Mouse (Mus musculus) neural tube, embryonic 12.5 days (tissue): ENCODE measurements at regions not wholly inside any gene's neighbourhood (a gene's known extent, or its start where the extent isn't known, plus 50 kb on each side); places are given as distances from the start of the nearest gene placed in this dataset.

ENCODE experiments used
- ATAC-seq: fragments of 200-750 bp; cut with Nextera tagmentation; 2 replicates; pipeline ENCODE4 v1.8.0; 2017; ENCODE audit warnings: low read depth, mild to moderate bottlenecking, moderate TSS enrichment, moderate library complexity; ENCODE audit not compliant: low FRiP score
- H3K27ac ChIP-seq: fragments of 300-500 bp; sonication (generic); 2 replicates; pipeline ENCODE4 v1.5.1; 2016
- H3K27me3 ChIP-seq: fragments of 300-500 bp; sonication (generic); replicated peaks from 2 replicates; pipeline ENCODE4 v1.6.1; 2016; ENCODE audit warnings: mild to moderate bottlenecking
- H3K36me3 ChIP-seq: fragments of 300-500 bp; sonication (generic); 2 replicates; pipeline ENCODE4 v1.6.1; 2016; ENCODE audit warnings: mild to moderate bottlenecking
- H3K4me1 ChIP-seq: fragments of 300-500 bp; sonication (generic); 2 replicates; pipeline ENCODE4 v1.6.1; 2016
- H3K4me2 ChIP-seq: fragments of 300-500 bp; sonication (generic); replicated peaks from 2 replicates; pipeline ENCODE4 v1.6.1; 2016; ENCODE audit warnings: mild to moderate bottlenecking
- H3K4me3 ChIP-seq: fragments of 300-500 bp; sonication (generic); 2 replicates; pipeline ENCODE4 v1.5.1; 2016
- H3K9ac ChIP-seq: fragments of 300-500 bp; sonication (generic); 2 replicates; pipeline ENCODE4 v1.6.1; 2016; ENCODE audit warnings: mild to moderate bottlenecking
- H3K9me3 ChIP-seq: fragments of 300-500 bp; sonication (generic); 2 replicates; pipeline ENCODE4 v1.6.1; 2016; ENCODE audit warnings: mild to moderate bottlenecking
- WGBS: fragments of 180-500 bp; shearing (Covaris S2); methylation state at CpG from one replicate; pipeline ENCODE4 v1.1.7; 2016; 5-methylcytosine and 5-hydroxymethylcytosine counted together

GRCm38 (mm10) chr4:119044005-119044677 lies 64.4 kb upstream of the Slc2a1 start:
- H3K27ac ChIP-seq = no peak overlapping the region
- ATAC-seq = 0 out of 2 replicates have a peak, but pooled peaks have one; percentile 41
- 27% methylated on average over 19 of the region's 19 CpGs for WGBS
- no peak overlapping the region for H3K4me3 ChIP-seq
- peaks cover 9% of the 10 kb centered on the region; the same call in 1 of the 2 replicates for H3K4me1 ChIP-seq
- no peaks in the 10 kb centered on the region for H3K27me3 ChIP-seq
- H3K36me3 ChIP-seq = no peaks in the 10 kb centered on the region
- no peak overlapping the region for H3K4me2 ChIP-seq
- H3K9me3 ChIP-seq = no peaks in the 10 kb centered on the region
- H3K9ac ChIP-seq = no peak overlapping the region

GRCm38 (mm10) chr4:119044836-119045235 lies 63.7 kb upstream of the Slc2a1 start:
- 80% methylated on average over 13 of the region's 13 CpGs for WGBS

GRCm38 (mm10) chr4:119050867-119051353 lies 57.6 kb upstream of the Slc2a1 start:
- Histone ChIP-seq H3K4me3 (no peak overlapping the region), H3K27me3 (no peaks in the 10 kb centered on the region), H3K27ac (no peak overlapping the region), H3K4me2 (no peak overlapping the region), H3K9me3 (no peaks in the 10 kb centered on the region), H3K9ac (no peak overlapping the region), H3K36me3 (no peaks in the 10 kb centered on the region), H3K4me1 (no peaks in the 10 kb centered on the region)
- ATAC-seq = no peak
- WGBS = 81% methylated on average over 2 of the region's 2 CpGs

More at GRCm38 (mm10) chr4:119044836-119045235, 63.7 kb upstream of the Slc2a1 start:
- H3K27me3 ChIP-seq = no peaks in the 10 kb centered on the region
- H3K36me3 ChIP-seq = no peaks in the 10 kb centered on the region
- peaks cover 9% of the 10 kb centered on the region; the same call in 1 of the 2 replicates for H3K4me1 ChIP-seq
- no peak overlapping the region for H3K9ac ChIP-seq
- H3K9me3 ChIP-seq = no peaks in the 10 kb centered on the region
- H3K4me2 ChIP-seq = no peak overlapping the region
- no peak overlapping the region for H3K4me3 ChIP-seq
- no peak for ATAC-seq
- H3K27ac ChIP-seq = no peak overlapping the region

GRCm38 (mm10) chr4:119052537-119052936 lies 56.0 kb upstream of the Slc2a1 start:
- no peaks in the 10 kb centered on the region for H3K9me3 ChIP-seq
- 69% methylated on average over 3 of the region's 3 CpGs for WGBS
- no peak overlapping the region for H3K9ac ChIP-seq
- H3K4me2 ChIP-seq = no peak overlapping the region
- no peaks in the 10 kb centered on the region for H3K36me3 ChIP-seq
- no peaks in the 10 kb centered on the region for H3K27me3 ChIP-seq
- no peaks in the 10 kb centered on the region for H3K4me1 ChIP-seq
- H3K27ac ChIP-seq = no peak overlapping the region
- no peak for ATAC-seq
- H3K4me3 ChIP-seq = no peak overlapping the region

- Histone ChIP-seq H3K36me3 (no peaks in the 10 kb centered on the region), H3K4me3 (no peak overlapping the region), H3K9ac (no peak overlapping the region), H3K27me3 (no peaks in the 10 kb centered on the region), H3K9me3 (no peaks in the 10 kb centered on the region), H3K4me1 (no peaks in the 10 kb centered on the region), H3K27ac (no peak overlapping the region), H3K4me2 (no peak overlapping the region)
- WGBS = 96% methylated on average over 4 of the region's 4 CpGs
- no peak for ATAC-seq
Measured at GRCm38 (mm10) chr4:119053241-119053640, 55.3 kb upstream of the Slc2a1 start.

- no peaks in the 10 kb centered on the region for H3K27me3 ChIP-seq
- no peak for ATAC-seq
- H3K27ac ChIP-seq = no peak overlapping the region
- H3K36me3 ChIP-seq = no peaks in the 10 kb centered on the region
- no peak overlapping the region for H3K4me2 ChIP-seq
- H3K4me3 ChIP-seq = no peak overlapping the region
- WGBS = 92% methylated on average over 6 of the region's 6 CpGs
- no peaks in the 10 kb centered on the region for H3K4me1 ChIP-seq
- H3K9ac ChIP-seq = no peak overlapping the region
- H3K9me3 ChIP-seq = no peaks in the 10 kb centered on the region
Measured at GRCm38 (mm10) chr4:119053680-119054079, 54.8 kb upstream of the Slc2a1 start.

GRCm38 (mm10) chr4:119054129-119054528 lies 54.4 kb upstream of the Slc2a1 start:
- no peaks in the 10 kb centered on the region for H3K4me1 ChIP-seq
- H3K9ac ChIP-seq = no peak overlapping the region
- no peak overlapping the region for H3K4me2 ChIP-seq
- no peak overlapping the region for H3K4me3 ChIP-seq
- no peaks in the 10 kb centered on the region for H3K36me3 ChIP-seq
- H3K27ac ChIP-seq = no peak overlapping the region
- ATAC-seq = no peak
- H3K9me3 ChIP-seq = no peaks in the 10 kb centered on the region
- WGBS = 86% methylated on average over 5 of the region's 5 CpGs
- H3K27me3 ChIP-seq = no peaks in the 10 kb centered on the region

GRCm38 (mm10) chr4:119057191-119057590 lies 51.3 kb upstream of the Slc2a1 start:
- H3K9me3 ChIP-seq = no peaks in the 10 kb centered on the region
- no peak overlapping the region for H3K27ac ChIP-seq
- no peak for ATAC-seq
- H3K4me1 ChIP-seq = no peaks in the 10 kb centered on the region
- no peaks in the 10 kb centered on the region for H3K27me3 ChIP-seq
- H3K4me2 ChIP-seq = no peak overlapping the region
- no peak overlapping the region for H3K9ac ChIP-seq
- WGBS = 89% methylated on average over 6 of the region's 6 CpGs
- no peak overlapping the region for H3K4me3 ChIP-seq
- H3K36me3 ChIP-seq = no peaks in the 10 kb centered on the region

GRCm38 (mm10) chr4:119057826-119058225 lies 50.7 kb upstream of the Slc2a1 start:
- Histone ChIP-seq H3K27me3 (no peaks in the 10 kb centered on the region), H3K9me3 (no peaks in the 10 kb centered on the region), H3K36me3 (no peaks in the 10 kb centered on the region), H3K4me3 (no peak overlapping the region), H3K27ac (no peak overlapping the region), H3K9ac (no peak overlapping the region), H3K4me1 (no peaks in the 10 kb centered on the region), H3K4me2 (no peak overlapping the region)
- no peak for ATAC-seq
- 78% methylated on average over 1 of the region's 1 CpGs for WGBS
